Mouse (Mus musculus) hematopoietic stem cell, adult 5-6 weeks (primary cell): ENCODE data around the gene Il27. TPM values are rescaled to one million over a fixed set of nuclear protein-coding genes. Genes with fewer than 3 reads are reported as not detected.

Source experiments
- ATAC-seq, 2 experiments: fragments of 125-278 bp in 1 of 2; replicated peaks in 1 of 2; 2 replicates each; pipeline ENCODE4 v1.8.0; 2016 to 2017; ENCODE audit warnings: inconsistent platforms in 2 of 2, mild to moderate bottlenecking in 2 of 2, moderate number of reproducible peaks in 2 of 2, low read depth in 1 of 2, moderate TSS enrichment in 1 of 2; ENCODE audit not compliant: low FRiP score in 2 of 2, poor library complexity in 2 of 2, severe bottlenecking in 2 of 2, insufficient read depth in 1 of 2, low TSS enrichment in 1 of 2
- total RNA-seq: library from RNA; stranded (forward); fragments of 172-1452, 232-1000 nt; gene quantifications from 2 replicates; pipeline ENCODE4 v1.2.3, GENCODE M21; 2017

Gene Il27
- total RNA-seq, 1 experiment from 2014 or later: 3.6 TPM

DNA sequence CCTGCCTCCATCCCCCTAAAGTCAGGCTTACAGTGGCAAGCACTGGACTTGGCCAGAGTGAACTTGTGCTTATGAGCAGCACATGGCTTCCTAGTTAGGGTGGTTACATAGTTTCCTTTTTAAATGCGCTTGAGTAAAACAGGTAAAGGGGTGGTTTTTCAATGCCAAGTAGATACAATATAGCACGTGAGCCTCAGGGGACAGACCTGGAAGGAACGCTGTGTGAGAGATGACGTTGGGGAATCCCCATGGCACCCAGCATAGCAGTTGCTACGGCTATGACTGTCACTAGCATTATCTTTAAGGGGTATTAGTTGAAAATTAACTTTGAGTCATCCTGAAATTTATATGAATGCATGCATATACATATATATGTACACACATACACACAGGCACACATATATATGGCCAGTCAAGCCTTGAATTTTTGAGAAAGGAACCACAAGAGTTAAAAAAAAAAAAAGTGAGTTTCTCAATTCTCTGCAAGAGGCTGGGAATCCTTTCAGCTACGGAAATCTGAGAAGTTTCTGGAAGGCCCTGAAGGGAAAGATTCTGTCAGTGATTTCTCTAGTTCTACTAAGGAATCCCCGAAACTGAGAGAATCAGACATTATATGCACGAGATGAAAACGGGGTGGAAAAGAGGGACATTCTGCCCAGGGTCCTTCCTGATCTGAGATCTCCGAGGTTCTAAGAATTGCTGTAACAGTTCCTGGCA is 25.0 kb upstream of the Il27 start:
- ATAC-seq: no peak

GRCm38 (mm10) chr7:126616707-126617106 is 22.0 kb upstream of the Il27 start:
- ATAC-seq: 0 out of 4 replicates have a peak, but pooled peaks of 1 of the 2 experiments have one; percentile 51

GRCm38 (mm10) chr7:126612736-126613135 is 18.0 kb upstream of the Il27 start:
- ATAC-seq: no peak

DNA sequence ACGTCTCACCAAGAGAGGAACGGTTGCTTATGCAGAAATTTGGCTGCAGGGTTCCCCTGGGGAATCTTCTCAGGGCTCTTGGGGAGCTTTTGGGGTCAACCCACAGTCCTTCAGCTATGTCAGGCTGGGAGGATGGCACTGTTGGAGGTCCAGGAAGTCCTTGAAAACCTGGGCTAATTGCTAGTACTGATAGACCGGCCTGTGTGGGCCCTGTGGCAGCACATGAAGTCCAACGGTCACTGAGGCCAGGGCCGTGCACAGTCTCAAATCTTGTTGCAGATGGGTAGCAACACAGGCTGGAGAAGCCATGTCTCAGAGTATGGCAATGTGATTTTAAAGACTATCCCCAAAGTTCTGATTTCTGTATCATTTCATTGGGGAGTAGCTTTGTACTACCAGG is 13.1 kb upstream of the Il27 start:
- no peak for ATAC-seq

GRCm38 (mm10) chr7:126607064-126607463 is 12.3 kb upstream of the Il27 start:
- no peak for ATAC-seq

GRCm38 (mm10) chr7:126606611-126607010 is 11.9 kb upstream of the Il27 start:
- ATAC-seq: peak in 1 of 2 experiments; percentile 47; a peak in 2 of 4 replicates

- peak in 1 of 2 experiments; percentile 26; a peak in 1 of 4 replicates for ATAC-seq
Measured at GRCm38 (mm10) chr7:126602650-126603049, 7.9 kb upstream of the Il27 start.

GRCm38 (mm10) chr7:126601896-126602295 is 7.2 kb upstream of the Il27 start:
- no peak; a peak in 1 of 4 replicates for ATAC-seq

- ATAC-seq: no peak
Measured at GRCm38 (mm10) chr7:126598919-126599318, 4.2 kb upstream of the Il27 start.

GRCm38 (mm10) chr7:126596414-126596813 is 1.7 kb upstream of the Il27 start:
- no peak for ATAC-seq

GRCm38 (mm10) chr7:126595890-126596289 is 1.1 kb upstream of the Il27 start:
- no peak for ATAC-seq

DNA sequence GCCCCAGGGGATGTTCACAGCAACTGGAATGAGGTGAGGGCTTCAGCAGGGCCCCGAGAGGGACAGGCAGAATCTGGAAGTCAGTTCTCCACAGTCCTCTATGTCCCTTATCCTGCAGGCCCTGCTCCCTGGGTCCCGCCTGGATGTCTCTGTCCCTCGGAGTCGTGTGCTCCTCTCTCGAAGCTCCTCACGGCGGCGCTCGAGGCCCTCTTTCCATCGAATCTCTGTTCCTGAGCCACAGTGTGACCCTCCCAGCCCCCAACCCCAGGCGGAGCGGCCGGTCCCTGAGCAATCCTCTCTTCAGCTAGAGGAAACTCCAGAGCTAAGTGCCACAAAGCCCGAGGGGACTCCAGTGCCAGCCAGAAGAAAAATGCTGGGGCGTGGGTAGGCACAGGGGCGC is 7.0 kb downstream of the Il27 start:
- ATAC-seq: no peak

DNA sequence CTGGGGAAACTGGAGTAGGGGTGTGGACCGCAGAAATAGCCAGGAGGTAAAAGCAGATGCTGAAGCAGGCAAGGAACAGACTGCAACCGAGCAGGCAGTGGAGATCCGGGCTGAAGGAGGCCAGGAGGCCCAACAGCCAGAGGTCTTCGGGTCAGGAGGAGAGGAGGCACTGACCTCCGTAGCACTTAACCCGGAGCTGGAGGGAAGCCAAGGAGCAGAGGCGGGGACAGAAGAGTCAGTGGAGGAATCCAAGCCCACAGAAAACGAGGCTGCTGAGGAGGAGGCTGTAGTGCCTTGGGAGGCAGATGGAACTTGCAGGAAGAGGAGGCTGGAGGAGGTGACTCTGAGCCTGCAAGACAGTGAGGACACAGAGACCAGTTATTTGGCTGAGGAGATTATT is 7.9 kb downstream of the Il27 start:
- ATAC-seq: no peak

GRCm38 (mm10) chr7:126585717-126586116 is 9.0 kb downstream of the Il27 start, which contains the start of gene Cln3:
Gene Cln3 (minus strand): TSS chr7:126585817.
- ATAC-seq: no peak

DNA sequence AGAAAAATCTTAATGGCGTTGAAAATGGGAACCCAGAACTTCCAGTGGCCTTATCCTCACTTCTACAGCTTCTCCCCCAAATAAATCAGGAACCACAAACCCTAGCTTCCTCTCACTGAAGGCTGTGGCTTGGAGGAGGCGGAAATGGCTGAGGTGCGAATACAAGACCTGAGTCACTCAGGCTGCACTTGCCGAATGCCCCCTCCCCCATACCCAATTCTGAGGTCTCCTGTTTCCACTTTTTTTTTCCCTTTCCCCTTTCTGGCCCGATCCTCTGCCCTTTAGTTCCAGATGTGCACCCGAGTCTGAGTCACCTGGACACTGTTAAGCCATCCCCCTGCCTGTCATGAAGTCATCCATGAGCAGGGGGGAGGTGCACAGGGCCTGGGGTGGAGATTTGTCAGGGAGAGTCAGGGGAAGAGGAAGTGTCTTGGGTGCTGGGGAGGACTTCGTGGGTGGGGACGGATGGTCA is 10.2 kb downstream of the Il27 start, which contains the start of gene Apobr:
TSS of gene Apobr (plus strand) at position 437 of the 472 bp plus-strand sequence.
- peak; percentile 66 to 79 for ATAC-seq

GRCm38 (mm10) chr7:126583761-126584160 is 11.0 kb downstream of the Il27 start:
- ATAC-seq: no peak

GRCm38 (mm10) chr7:126583251-126583709 is 11.5 kb downstream of the Il27 start:
- ATAC-seq: peak; percentile 41 to 48; a peak in 3 of 4 replicates

- no peak for ATAC-seq
Measured at GRCm38 (mm10) chr7:126582759-126583158, 12.0 kb downstream of the Il27 start.

GRCm38 (mm10) chr7:126581661-126582060 is 13.1 kb downstream of the Il27 start:
- ATAC-seq: no peak
